Mouse (Mus musculus): ENCODE results near the gene Arl6ip6. TPM values are rescaled to one million over a fixed set of nuclear protein-coding genes. Genes with fewer than 3 reads are reported as not detected.

Arl6ip6 gene
- polyA plus RNA-seq, 1 experiment from 2014 or later: 61.9 TPM

GRCm38 (mm10) chr2:53196431-53196830, 4.9 kb downstream of the Arl6ip6 start:
- Histone ChIP-seq H3K27me3 (ENCODE audit: control insufficient read depth, insufficient read depth, low read length) (no peaks in the 10 kb centered on the region), H3K36me3 (ENCODE audit: control insufficient read depth, insufficient read depth, low read length) (peaks cover 3% of the 10 kb centered on the region; the same call in 1 of the 2 replicates), H3K9me3 (ENCODE audit: control insufficient read depth, low read length) (no peaks in the 10 kb centered on the region), H3K4me1 (ENCODE audit: control insufficient read depth, insufficient read depth, low read length) (no peaks in the 10 kb centered on the region; the same call in 1 of the 2 replicates), H3K9ac (ENCODE audit: low read length) (no peak overlapping the region), H3K4me2 (ENCODE audit: low read depth) (no peak overlapping the region), H3K4me3 (ENCODE audit: low read depth, low read length) (no peak overlapping the region), H3K27ac (ENCODE audit: low read depth, low read length) (no peak overlapping the region)
- no peak for DNase-seq (ENCODE audit: low spot score)
- WGBS: 93% methylated on average over 10 of the region's 10 CpGs
- no peak for ATAC-seq (ENCODE audit: insufficient read depth, low FRiP score, low TSS enrichment)

- Histone ChIP-seq H3K27me3 (ENCODE audit: control insufficient read depth, insufficient read depth, low read length) (no peaks in the 10 kb centered on the region), H3K36me3 (ENCODE audit: control insufficient read depth, insufficient read depth, low read length) (peaks cover 3% of the 10 kb centered on the region; the same call in 1 of the 2 replicates), H3K9ac (ENCODE audit: low read length) (no peak overlapping the region), H3K4me1 (ENCODE audit: control insufficient read depth, insufficient read depth, low read length) (no peaks in the 10 kb centered on the region), H3K4me2 (ENCODE audit: low read depth) (no peak overlapping the region), H3K4me3 (ENCODE audit: low read depth, low read length) (no peak overlapping the region), H3K9me3 (ENCODE audit: control insufficient read depth, low read length) (no peaks in the 10 kb centered on the region), H3K27ac (ENCODE audit: low read depth, low read length) (no peak overlapping the region)
- DNase-seq (ENCODE audit: low spot score): no peak
- 87% methylated on average over 1 of the region's 1 CpGs for WGBS
- no peak for ATAC-seq (ENCODE audit: insufficient read depth, low FRiP score, low TSS enrichment)
Observed at GRCm38 (mm10) chr2:53199203-53199602, 7.7 kb downstream of the Arl6ip6 start.

- WGBS: 96% methylated on average over 4 of the region's 4 CpGs
Observed at GRCm38 (mm10) chr2:53200164-53200885, 8.8 kb downstream of the Arl6ip6 start.

GRCm38 (mm10) chr2:53204373-53205274, 13.1 kb downstream of the Arl6ip6 start:
- no peaks in the 10 kb centered on the region for H3K4me1 ChIP-seq (ENCODE audit: control insufficient read depth, insufficient read depth, low read length)
- no peak overlapping the region for H3K9ac ChIP-seq (ENCODE audit: low read length)
- peak; percentile 60; the same call in 1 of the 2 replicates for ATAC-seq (ENCODE audit: insufficient read depth, low FRiP score, low TSS enrichment)
- no peak for DNase-seq (ENCODE audit: low spot score)
- no peak overlapping the region for H3K4me3 ChIP-seq (ENCODE audit: low read depth, low read length)
- H3K27me3 ChIP-seq (ENCODE audit: control insufficient read depth, insufficient read depth, low read length): no peaks in the 10 kb centered on the region
- 86% methylated on average over 5 of the region's 5 CpGs for WGBS
- H3K36me3 ChIP-seq (ENCODE audit: control insufficient read depth, insufficient read depth, low read length): no peaks in the 10 kb centered on the region
- H3K9me3 ChIP-seq (ENCODE audit: control insufficient read depth, low read length): no peaks in the 10 kb centered on the region
- H3K27ac ChIP-seq (ENCODE audit: low read depth, low read length): no peak overlapping the region
- H3K4me2 ChIP-seq (ENCODE audit: low read depth): no peak overlapping the region

More at GRCm38 (mm10) chr2:53200164-53200885, 8.8 kb downstream of the Arl6ip6 start:
- no peak overlapping the region for H3K27ac ChIP-seq (ENCODE audit: low read depth, low read length)
- ATAC-seq (ENCODE audit: insufficient read depth, low FRiP score, low TSS enrichment) (no peak), DNase-seq (ENCODE audit: low spot score) (no peak)
- no peak overlapping the region for H3K9ac ChIP-seq (ENCODE audit: low read length)
- H3K4me2 ChIP-seq (ENCODE audit: low read depth): no peak overlapping the region
- peaks cover 3% of the 10 kb centered on the region; the same call in 1 of the 2 replicates for H3K36me3 ChIP-seq (ENCODE audit: control insufficient read depth, insufficient read depth, low read length)
- no peaks in the 10 kb centered on the region for H3K9me3 ChIP-seq (ENCODE audit: control insufficient read depth, low read length)
- H3K4me3 ChIP-seq (ENCODE audit: low read depth, low read length): no peak overlapping the region
- H3K27me3 ChIP-seq (ENCODE audit: control insufficient read depth, insufficient read depth, low read length): no peaks in the 10 kb centered on the region
- H3K4me1 ChIP-seq (ENCODE audit: control insufficient read depth, insufficient read depth, low read length): no peaks in the 10 kb centered on the region

GRCm38 (mm10) chr2:53206749-53207148, 15.2 kb downstream of the Arl6ip6 start:
- no peak overlapping the region for H3K4me3 ChIP-seq (ENCODE audit: low read depth, low read length)
- H3K9me3 ChIP-seq (ENCODE audit: control insufficient read depth, low read length): no peaks in the 10 kb centered on the region
- H3K9ac ChIP-seq (ENCODE audit: low read length): no peak overlapping the region
- DNase-seq (ENCODE audit: low spot score) (no peak), ATAC-seq (ENCODE audit: insufficient read depth, low FRiP score, low TSS enrichment) (no peak)
- H3K36me3 ChIP-seq (ENCODE audit: control insufficient read depth, insufficient read depth, low read length): no peaks in the 10 kb centered on the region; the same call in 1 of the 2 replicates
- no peak overlapping the region for H3K27ac ChIP-seq (ENCODE audit: low read depth, low read length)
- no peaks in the 10 kb centered on the region for H3K4me1 ChIP-seq (ENCODE audit: control insufficient read depth, insufficient read depth, low read length)
- H3K4me2 ChIP-seq (ENCODE audit: low read depth): no peak overlapping the region
- H3K27me3 ChIP-seq (ENCODE audit: control insufficient read depth, insufficient read depth, low read length): no peaks in the 10 kb centered on the region

- 95% methylated on average over 1 of the region's 1 CpGs for WGBS
- ATAC-seq (ENCODE audit: insufficient read depth, low FRiP score, low TSS enrichment) (no peak), DNase-seq (ENCODE audit: low spot score) (no peak)
- Histone ChIP-seq H3K36me3 (ENCODE audit: control insufficient read depth, insufficient read depth, low read length) (peaks cover 4% of the 10 kb centered on the region; the same call in 1 of the 2 replicates), H3K9me3 (ENCODE audit: control insufficient read depth, low read length) (no peaks in the 10 kb centered on the region), H3K4me3 (ENCODE audit: low read depth, low read length) (no peak overlapping the region), H3K27ac (ENCODE audit: low read depth, low read length) (no peak overlapping the region), H3K27me3 (ENCODE audit: control insufficient read depth, insufficient read depth, low read length) (no peaks in the 10 kb centered on the region), H3K4me1 (ENCODE audit: control insufficient read depth, insufficient read depth, low read length) (no peaks in the 10 kb centered on the region), H3K4me2 (ENCODE audit: low read depth) (no peak overlapping the region), H3K9ac (ENCODE audit: low read length) (no peak overlapping the region)
Observed at GRCm38 (mm10) chr2:53213493-53213892, 22.0 kb downstream of the Arl6ip6 start.

GRCm38 (mm10) chr2:53222242-53222641, 30.7 kb downstream of the Arl6ip6 start:
- Histone ChIP-seq H3K9me3 (ENCODE audit: control insufficient read depth, low read length) (no peaks in the 10 kb centered on the region; the same call in 1 of the 2 replicates), H3K4me3 (ENCODE audit: low read depth, low read length) (no peak overlapping the region), H3K36me3 (ENCODE audit: control insufficient read depth, insufficient read depth, low read length) (no peaks in the 10 kb centered on the region; the same call in 1 of the 2 replicates), H3K4me1 (ENCODE audit: control insufficient read depth, insufficient read depth, low read length) (no peaks in the 10 kb centered on the region), H3K4me2 (ENCODE audit: low read depth) (no peak overlapping the region), H3K27ac (ENCODE audit: low read depth, low read length) (no peak overlapping the region), H3K9ac (ENCODE audit: low read length) (no peak overlapping the region), H3K27me3 (ENCODE audit: control insufficient read depth, insufficient read depth, low read length) (no peaks in the 10 kb centered on the region)
- DNase-seq (ENCODE audit: low spot score): no peak
- WGBS: 90% methylated on average over 5 of the region's 5 CpGs
- no peak for ATAC-seq (ENCODE audit: insufficient read depth, low FRiP score, low TSS enrichment)

- ATAC-seq (ENCODE audit: insufficient read depth, low FRiP score, low TSS enrichment): no peak
- H3K4me1 ChIP-seq (ENCODE audit: control insufficient read depth, insufficient read depth, low read length): no peaks in the 10 kb centered on the region
- WGBS: 76% methylated on average over 2 of the region's 2 CpGs
- H3K27me3 ChIP-seq (ENCODE audit: control insufficient read depth, insufficient read depth, low read length): no peaks in the 10 kb centered on the region
- DNase-seq (ENCODE audit: low spot score): no peak
- H3K36me3 ChIP-seq (ENCODE audit: control insufficient read depth, insufficient read depth, low read length): no peaks in the 10 kb centered on the region
- no peak overlapping the region for H3K4me2 ChIP-seq (ENCODE audit: low read depth)
- no peak overlapping the region for H3K9ac ChIP-seq (ENCODE audit: low read length)
- H3K4me3 ChIP-seq (ENCODE audit: low read depth, low read length): no peak overlapping the region
- no peak overlapping the region for H3K27ac ChIP-seq (ENCODE audit: low read depth, low read length)
- no peaks in the 10 kb centered on the region for H3K9me3 ChIP-seq (ENCODE audit: control insufficient read depth, low read length)
Observed at GRCm38 (mm10) chr2:53256982-53257381, 65.5 kb downstream of the Arl6ip6 start.
